Mouse (Mus musculus) left cerebral cortex, postnatal 36 days (tissue): ENCODE data around the gene Cd9. TPM values are rescaled to one million over a fixed set of nuclear protein-coding genes. Genes with fewer than 3 reads are reported as not detected.

Experiments
- DNase-seq, 2 experiments: peaks; one replicate each; pipeline ENCODE4 v3.0.0; 2021 to 2022; ENCODE audit warnings: low spot score in 2 of 2, mixed read lengths in 1 of 2
- intact Hi-C: fragments of 180-260 bp; cut with DNase I; formaldehyde crosslinking; loops from one replicate; pipeline ENCODE4 v1.15.1; 2025
- total RNA-seq, 2 experiments: library from RNA; stranded (reverse); gene quantifications; 2 replicates each; pipeline ENCODE4 v1.2.3; 2021

Gene Cd9
- total RNA-seq = 10 to 100 TPM; 42.0 to 54.3 TPM

- intact Hi-C loops = no loop called here
- peak; percentile 19 to 37 for DNase-seq
Measured at GRCm38 (mm10) chr6:125494092-125494871, at the start of gene Cd9. Gene Cd9 (minus strand): TSS chr6:125494791.

GRCm38 (mm10) chr6:125541296-125541695 is 46.7 kb upstream of the Cd9 start:
- intact Hi-C loops = no loop called here
- no peak for DNase-seq

- intact Hi-C loops = no loop called here
- no peak for DNase-seq
Measured at GRCm38 (mm10) chr6:125540826-125541225, 46.2 kb upstream of the Cd9 start.

DNA sequence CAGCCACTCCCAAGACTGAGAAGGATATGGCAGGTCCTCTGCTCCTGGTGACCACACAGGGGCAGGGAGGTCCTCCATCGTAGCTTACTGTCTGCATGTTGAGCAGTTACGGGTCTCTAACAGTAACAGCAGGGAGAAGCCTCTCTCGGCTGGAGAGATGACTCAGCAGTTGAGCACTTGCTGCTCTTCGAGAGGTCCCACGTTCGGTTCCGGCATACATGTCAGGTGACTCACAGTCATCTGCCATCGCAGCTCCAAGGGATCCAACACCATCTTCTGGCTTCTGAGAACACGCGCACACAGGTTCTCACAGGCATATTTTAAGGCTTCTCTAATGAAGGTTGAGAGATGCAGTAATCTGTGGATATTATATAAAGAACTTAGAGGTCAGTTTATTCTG is 45.6 kb upstream of the Cd9 start:
- intact Hi-C loops = no loop called here
- DNase-seq = no peak

DNA sequence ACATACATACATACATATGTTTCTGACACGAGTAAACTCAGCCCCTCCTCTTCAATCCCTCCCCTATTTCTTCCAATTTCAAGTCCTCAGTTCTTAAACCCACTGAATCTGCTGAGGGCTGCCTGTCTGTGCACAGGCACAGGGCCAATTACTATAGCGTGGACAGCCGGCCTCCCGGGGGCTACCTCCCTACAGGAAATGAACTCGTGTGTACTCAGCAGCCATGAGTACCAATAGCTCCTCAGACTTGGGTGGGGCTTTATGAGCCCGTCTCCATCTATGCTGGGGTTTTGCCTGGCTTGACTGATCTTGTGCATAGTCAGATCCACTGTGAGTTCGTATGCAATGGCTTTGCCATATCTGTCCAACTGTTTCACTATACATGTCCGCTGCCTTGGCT is 44.8 kb upstream of the Cd9 start:
- no peak for DNase-seq
- intact Hi-C loops = no loop called here

- intact Hi-C loops = no loop called here
- no peak for DNase-seq
Measured at GRCm38 (mm10) chr6:125538469-125538868, 43.9 kb upstream of the Cd9 start.

- no peak for DNase-seq
Measured at GRCm38 (mm10) chr6:125534990-125535389, 40.4 kb upstream of the Cd9 start.

DNA sequence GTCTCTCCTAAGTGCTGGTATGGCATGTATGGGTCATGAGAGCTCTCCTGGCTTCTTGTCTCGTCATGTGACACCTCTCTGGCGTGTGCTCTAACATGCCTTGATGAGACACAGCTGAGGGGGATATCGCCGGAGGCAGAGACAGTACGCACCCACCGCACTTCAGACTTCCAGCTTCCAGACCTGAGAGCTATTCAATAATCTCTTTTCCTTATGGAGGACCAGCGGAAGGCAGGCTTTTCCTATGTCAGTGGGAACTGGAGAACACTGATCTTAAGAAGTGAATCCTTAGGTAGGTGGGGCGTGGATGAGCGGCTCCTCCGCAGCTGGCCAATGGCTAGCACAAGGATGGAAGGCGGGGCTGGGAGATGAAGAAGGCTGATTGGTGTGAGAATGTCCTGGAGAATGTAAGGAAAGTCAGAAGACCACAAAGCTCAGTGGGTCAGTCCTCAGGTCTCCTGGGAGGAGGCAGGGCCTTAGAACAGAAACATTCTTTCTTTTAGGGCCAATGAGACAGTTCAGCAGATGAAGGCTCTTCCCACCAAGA is 38.6 kb upstream of the Cd9 start:
- no peak for DNase-seq
- intact Hi-C loops = no loop called here

More at GRCm38 (mm10) chr6:125534990-125535389, 40.4 kb upstream of the Cd9 start:
- intact Hi-C loops = no loop called here

DNA sequence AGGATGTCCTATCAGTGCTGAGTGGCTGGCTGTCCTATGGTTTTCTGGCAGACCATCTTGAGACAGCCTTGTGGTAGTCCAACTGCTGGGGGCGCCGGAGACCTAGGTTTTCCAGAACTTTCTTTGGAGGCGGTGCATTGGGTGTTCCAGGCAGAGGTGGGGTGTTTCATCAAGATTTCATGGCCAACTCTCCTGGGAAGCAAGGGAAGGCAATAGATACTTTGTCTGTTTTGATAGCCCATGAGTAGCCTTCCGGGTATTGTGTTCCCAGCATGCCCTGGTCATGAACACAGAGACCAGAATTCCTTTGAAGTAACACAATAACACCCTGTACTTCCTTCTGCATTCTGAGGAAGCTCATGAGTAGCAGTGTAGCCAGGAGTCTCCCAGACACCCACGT is 34.9 kb upstream of the Cd9 start:
- intact Hi-C loops = loop anchor here (5.0 kb wide), 1 partner anchor 73 kb away; no protein-coding TSS in a partner anchor
- no peak for DNase-seq

GRCm38 (mm10) chr6:125528614-125529200 is 34.1 kb upstream of the Cd9 start:
- no peak for DNase-seq
- intact Hi-C loops = loop anchor here (5.0 kb wide), 1 partner anchor 74 kb away; no protein-coding TSS in a partner anchor

DNA sequence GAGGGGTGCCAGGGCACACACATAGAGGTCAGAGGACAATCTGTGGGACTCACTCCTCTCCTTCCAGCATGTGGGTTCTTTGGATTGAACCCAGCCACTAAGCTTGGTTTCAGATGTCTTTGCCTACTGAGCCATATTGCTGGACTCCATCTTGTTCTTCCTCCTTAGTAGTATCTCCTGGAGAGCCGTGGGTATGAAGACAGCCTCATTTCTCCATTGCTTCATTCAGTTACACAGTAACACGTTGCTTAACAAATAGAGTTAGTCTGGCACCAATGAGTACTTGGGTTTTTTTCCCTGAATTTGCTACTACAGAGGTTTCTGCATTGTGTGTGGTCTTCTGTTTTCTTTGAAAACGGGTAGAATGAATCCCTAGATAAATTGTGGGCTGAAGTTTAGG is 31.5 kb upstream of the Cd9 start:
- DNase-seq = no peak
- intact Hi-C loops = loop anchor here (5.0 kb wide), 1 partner anchor 76 kb away; no protein-coding TSS in a partner anchor

DNA sequence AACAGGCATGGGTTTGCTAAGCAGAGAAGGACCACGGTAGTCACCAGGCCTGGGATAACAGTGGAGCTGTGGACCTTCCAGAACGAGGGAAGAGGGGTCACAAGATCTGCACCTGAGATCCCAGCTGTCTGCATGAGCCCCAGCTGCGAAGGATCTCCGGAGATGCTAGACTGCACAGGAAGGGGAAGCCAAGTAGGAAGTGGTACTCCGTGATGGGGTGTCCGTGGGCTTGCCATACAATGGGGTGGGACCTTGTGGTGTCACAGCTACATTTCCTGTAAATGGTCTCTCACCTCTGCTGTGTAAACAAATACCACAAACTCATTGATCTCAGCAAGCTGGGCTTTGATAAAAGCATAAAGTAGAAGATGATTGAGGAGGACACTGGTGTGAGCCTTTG is 29.4 kb upstream of the Cd9 start:
- intact Hi-C loops = no loop called here

GRCm38 (mm10) chr6:125521558-125522193 is 27.1 kb upstream of the Cd9 start:
- DNase-seq = no peak
- intact Hi-C loops = no loop called here

More for the DNA sequence above, 29.4 kb upstream of the Cd9 start:
- DNase-seq = no peak

DNA sequence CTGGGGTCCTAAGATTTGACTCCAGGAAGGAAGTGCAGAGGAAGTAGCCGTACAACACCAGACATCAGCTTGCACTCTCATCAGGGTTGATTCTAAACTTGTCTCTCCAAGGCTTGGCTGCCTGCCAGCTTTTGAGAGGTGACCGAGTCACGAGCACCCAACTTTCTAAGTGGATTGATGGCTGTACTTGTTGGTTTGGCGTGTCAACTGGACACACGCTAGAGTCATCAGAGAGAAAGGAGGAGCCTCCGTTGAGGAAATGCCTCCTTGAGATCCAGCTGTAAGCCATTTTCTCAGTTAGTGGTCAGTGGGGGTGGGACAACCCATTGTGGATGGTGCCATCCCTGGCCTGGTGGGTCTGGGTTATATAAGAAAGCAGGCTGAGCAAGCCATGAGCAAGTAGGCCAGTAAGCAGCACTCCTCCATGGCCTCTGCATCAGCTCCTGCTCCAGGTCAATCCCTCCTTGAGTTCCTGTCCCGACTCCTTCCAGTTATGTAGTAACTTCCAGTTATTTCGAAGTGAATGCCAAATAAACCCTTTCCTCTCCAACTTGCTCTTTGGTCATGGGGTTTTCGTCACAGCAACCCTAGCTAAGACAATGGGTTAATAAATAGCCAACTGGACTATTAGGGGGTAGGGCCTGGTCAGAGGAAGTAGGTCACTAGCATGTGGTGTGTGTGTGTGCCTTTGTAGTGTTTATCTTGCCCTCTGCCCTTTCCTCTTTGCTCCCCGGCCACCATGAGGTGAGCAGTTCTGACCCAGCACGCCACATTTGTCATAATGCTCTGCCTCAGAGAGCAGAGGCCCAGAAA is 21.1 kb upstream of the Cd9 start:
- intact Hi-C loops = loop anchor here (5.0 kb wide), 1 partner anchor 277 kb away; no protein-coding TSS in a partner anchor
- DNase-seq = no peak

GRCm38 (mm10) chr6:125512950-125513596 is 18.5 kb upstream of the Cd9 start:
- no peak for DNase-seq
- intact Hi-C loops = no loop called here

- intact Hi-C loops = no loop called here
- no peak for DNase-seq
Measured at GRCm38 (mm10) chr6:125511196-125511595, 16.6 kb upstream of the Cd9 start.

- DNase-seq = no peak
- intact Hi-C loops = no loop called here
Measured at GRCm38 (mm10) chr6:125510645-125511044, 16.1 kb upstream of the Cd9 start.

DNA sequence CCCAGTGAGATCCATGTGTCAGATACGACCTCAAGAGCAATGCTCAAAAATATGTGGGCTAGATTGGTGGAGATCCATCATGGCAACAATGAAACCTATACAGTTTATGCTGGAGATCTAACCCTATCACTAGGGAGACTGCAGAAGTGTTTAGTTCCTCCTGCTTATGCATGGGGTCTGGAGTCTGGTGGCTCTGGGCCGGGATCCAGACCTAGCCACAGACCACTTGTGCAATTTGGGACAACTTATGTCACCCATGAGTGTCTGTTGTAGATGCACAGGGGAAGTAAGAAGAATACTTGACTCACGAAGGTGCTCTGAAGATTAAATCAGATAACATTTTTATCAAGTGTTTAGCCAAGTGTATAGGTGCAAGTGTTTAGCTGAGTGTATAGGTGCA is 15.2 kb upstream of the Cd9 start:
- intact Hi-C loops = no loop called here
- no peak for DNase-seq

DNA sequence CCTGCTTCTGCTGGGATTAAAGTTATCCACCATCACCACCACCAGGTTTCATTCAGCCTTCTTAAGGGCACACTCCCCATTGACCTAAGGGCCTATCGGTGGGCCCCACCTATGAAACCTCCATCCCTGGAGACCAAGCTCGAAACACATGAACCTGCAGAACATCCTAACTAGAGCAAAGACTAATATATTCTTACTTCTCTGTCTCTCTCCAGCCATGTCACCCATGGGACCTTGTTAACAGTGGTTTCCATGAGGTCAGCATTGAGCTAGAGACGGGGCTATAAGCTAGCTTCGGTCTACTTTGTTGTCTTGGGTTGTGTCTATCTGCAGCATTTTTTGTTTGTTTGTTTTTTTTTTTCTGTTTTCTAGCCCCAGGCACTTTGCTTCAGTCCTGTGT is 11.8 kb upstream of the Cd9 start:
- intact Hi-C loops = no loop called here
- no peak for DNase-seq
